23 mouse cellular contexts compared by ENCODE assay signal in the genomic region with DNA sequence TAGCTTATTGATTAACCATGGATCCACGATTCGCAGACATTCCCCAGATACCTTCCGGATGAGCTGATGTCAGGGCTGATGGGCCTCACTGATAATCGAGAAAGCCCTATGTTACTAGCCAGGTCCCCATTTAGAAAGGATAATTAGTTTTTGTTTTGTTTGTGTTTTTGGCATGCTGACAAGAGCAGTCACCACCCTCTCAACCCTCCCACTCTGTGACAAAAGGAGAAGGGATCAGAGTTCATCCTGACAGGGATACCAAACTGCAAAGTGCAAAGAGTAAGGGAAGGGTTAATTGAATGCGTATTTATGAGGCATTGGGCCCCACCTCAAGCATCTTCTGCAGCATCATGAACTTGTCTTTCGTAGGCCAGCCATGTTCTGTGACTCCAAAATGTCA.
A peak's percentile ranks its signal among the peaks of the same experiment; 100 is the strongest.
DNase-seq lines count a peak whose midpoint lies in the region; ATAC-seq lines count a peak whose summit lies in the region.
"Had no signal": no experiment of that assay in that cellular context is flagged by ENCODE, and none has a peak within 500 bp of the region (broad histone marks: within the 10 kb centered on the region; RNA-seq: fewer than 3 reads in every experiment).

No protein-coding gene starts in this region.

- H3K4me1 ChIP-seq in heart, embryonic 14.5 days (ENCODE audit: control insufficient read depth in 2 of 2, insufficient read depth in 2 of 2, low read length in 2 of 2), result peaks cover 13 to 24% of the 10 kb centered on the region in 2 experiments
- peaks cover 4% of the 10 kb centered on the region; the same call in 1 of the 2 replicates for H3K4me1 ChIP-seq in kidney, embryonic 14.5 days (ENCODE audit: control insufficient read depth, insufficient read depth, low read length)
- peaks cover 55% of the 10 kb centered on the region for H3K4me1 ChIP-seq in forebrain, embryonic 10.5 days
- H3K4me1 ChIP-seq: megakaryocyte, embryonic 14.5 days had no signal

- peak overlapping the region; percentile 27 to 50; a peak in 2 of 4 replicates for H3K27ac ChIP-seq in heart, embryonic 14.5 days (replicated peaks in 1 of 2; ENCODE audit: control insufficient read depth in 1 of 2, insufficient read depth in 1 of 2, low read depth in 2 of 2, low read length in 2 of 2)
- H3K27ac ChIP-seq in kidney, embryonic 14.5 days (ENCODE audit: low read depth, low read length), result peak overlapping the region; percentile 32; the same call in 1 of the 2 replicates
- no peak overlapping the region for H3K27ac ChIP-seq in forebrain, embryonic 10.5 days
- H3K27ac ChIP-seq: forebrain, embryonic 15.5 days; limb, embryonic 12.5 days; liver, embryonic 15.5 days; neural tube, embryonic 12.5 days had no signal

- WGBS in heart, embryonic 14.5 days, result 63% methylated on average over 6 of the region's 6 CpGs
- 67% methylated on average over 6 of the region's 6 CpGs for WGBS in kidney, embryonic 14.5 days
- 80% methylated on average over 6 of the region's 6 CpGs for WGBS in forebrain, embryonic 10.5 days

- H3K4me3 ChIP-seq in heart, embryonic 14.5 days (ENCODE audit: control insufficient read depth in 1 of 2, insufficient read depth in 1 of 2, low read depth in 1 of 2, low read length in 2 of 2), result no peak overlapping the region
- H3K4me3 ChIP-seq in kidney, embryonic 14.5 days (ENCODE audit: low read length), result no peak overlapping the region
- no peak overlapping the region for H3K4me3 ChIP-seq in forebrain, embryonic 10.5 days
- H3K4me3 ChIP-seq: erythroblast, embryonic 14.5 days; forebrain, embryonic 15.5 days; limb, embryonic 12.5 days; liver, embryonic 15.5 days; megakaryocyte, embryonic 14.5 days; neural tube, embryonic 12.5 days had no signal

- no peaks in the 10 kb centered on the region for H3K36me3 ChIP-seq in heart, embryonic 14.5 days (ENCODE audit: control insufficient read depth, insufficient read depth, low read length)
- H3K36me3 ChIP-seq in kidney, embryonic 14.5 days (ENCODE audit: control insufficient read depth, insufficient read depth, low read length), result no peaks in the 10 kb centered on the region
- no peaks in the 10 kb centered on the region for H3K36me3 ChIP-seq in forebrain, embryonic 10.5 days (replicated peaks)
- H3K36me3 ChIP-seq: forebrain, embryonic 15.5 days; limb, embryonic 12.5 days; liver, embryonic 15.5 days; neural tube, embryonic 12.5 days had no signal

- no peak overlapping the region for H3K4me2 ChIP-seq in heart, embryonic 14.5 days (ENCODE audit: low read length)
- no peak overlapping the region for H3K4me2 ChIP-seq in kidney, embryonic 14.5 days (replicated peaks; ENCODE audit: low read depth, low read length)
- H3K4me2 ChIP-seq: forebrain, embryonic 15.5 days; limb, embryonic 12.5 days; liver, embryonic 15.5 days; neural tube, embryonic 12.5 days had no signal

- no peak for DNase-seq in heart, postnatal 10 days
- DNase-seq in kidney, postnatal 25 days, result no peak
- peak; percentile 50 for DNase-seq in retina, postnatal 1 day
- no peak for DNase-seq in retina, embryonic 14.5 days (ENCODE audit: low spot score)
- no peak for DNase-seq in forebrain, embryonic 10.5 days (ENCODE audit: extremely low spot score, low spot score)
- DNase-seq: adrenal gland, adult 8-10 months; cerebellum, adult 11 months; cerebellum, postnatal 25 days; gastrocnemius, postnatal 36 days; heart, postnatal 36 days; layer of hippocampus, adult 9-11 months; lung, postnatal 14 days; right cerebral cortex, postnatal 4 days; thymus, postnatal 36 days had no signal

- H3K9me3 ChIP-seq in heart, embryonic 14.5 days (ENCODE audit: control insufficient read depth, low read length), result no peaks in the 10 kb centered on the region
- no peaks in the 10 kb centered on the region for H3K9me3 ChIP-seq in kidney, embryonic 14.5 days (ENCODE audit: control insufficient read depth, low read length)
- no peaks in the 10 kb centered on the region for H3K9me3 ChIP-seq in forebrain, embryonic 10.5 days
- H3K9me3 ChIP-seq: forebrain, embryonic 15.5 days; limb, embryonic 12.5 days; liver, embryonic 15.5 days; megakaryocyte, embryonic 14.5 days; neural tube, embryonic 12.5 days had no signal

- intact Hi-C loops in heart, postnatal 10 days (cut with DNase I), result loop anchor here (10.0 kb wide), 1 partner anchor 74 kb away; the partner anchor contains the start of gene Srgap1

- no peak for ATAC-seq in heart, embryonic 14.5 days (ENCODE audit: insufficient number of reproducible peaks, insufficient read depth, low FRiP score, low read depth)
- no peak for ATAC-seq in kidney, embryonic 14.5 days (ENCODE audit: low FRiP score, low TSS enrichment)
- ATAC-seq: forebrain, embryonic 15.5 days; intestine, embryonic 16.5 days had no signal

- no peak overlapping the region for H3K9ac ChIP-seq in heart, embryonic 14.5 days (ENCODE audit: low read length)
- no peak overlapping the region for H3K9ac ChIP-seq in kidney, embryonic 14.5 days (ENCODE audit: low read depth, low read length)
- H3K9ac ChIP-seq: forebrain, embryonic 15.5 days; limb, embryonic 12.5 days; liver, embryonic 15.5 days; neural tube, embryonic 12.5 days had no signal

- no peaks in the 10 kb centered on the region for H3K27me3 ChIP-seq in heart, embryonic 14.5 days (ENCODE audit: control insufficient read depth, insufficient read depth, low read length)
- no peaks in the 10 kb centered on the region for H3K27me3 ChIP-seq in kidney, embryonic 14.5 days (ENCODE audit: control insufficient read depth, insufficient read depth, low read length)
- no peaks in the 10 kb centered on the region for H3K27me3 ChIP-seq in forebrain, embryonic 10.5 days (ENCODE audit: poor library complexity, severe bottlenecking)
- H3K27me3 ChIP-seq: forebrain, embryonic 15.5 days; limb, embryonic 12.5 days; liver, embryonic 15.5 days; neural tube, embryonic 12.5 days had no signal
